Mouse (Mus musculus) embryonic facial prominence, embryonic 12.5 days (tissue): ENCODE measurements around the gene Exoc4. TPM values are rescaled to one million over a fixed set of nuclear protein-coding genes. Genes with fewer than 3 reads are reported as not detected.

Source experiments
- ATAC-seq: fragments of 200-750 bp; cut with Nextera tagmentation; 2 replicates; pipeline ENCODE4 v1.8.0; 2017; ENCODE audit not compliant: insufficient number of reproducible peaks, insufficient read depth, low FRiP score, low TSS enrichment
- H3K27ac ChIP-seq: fragments of 300-500 bp; sonication (generic); 2 replicates; pipeline ENCODE4 v1.5.1; 2016; ENCODE audit warnings: mild to moderate bottlenecking
- H3K27me3 ChIP-seq: fragments of 300-500 bp; sonication (generic); 2 replicates; pipeline ENCODE4 v1.6.1; 2016; ENCODE audit warnings: mild to moderate bottlenecking, moderate library complexity
- H3K36me3 ChIP-seq: fragments of 300-500 bp; sonication (generic); 2 replicates; pipeline ENCODE4 v1.6.1; 2016; ENCODE audit warnings: mild to moderate bottlenecking
- H3K4me1 ChIP-seq: fragments of 300-500 bp; sonication (generic); 2 replicates; pipeline ENCODE4 v1.6.1; 2016
- H3K4me2 ChIP-seq: fragments of 300-500 bp; sonication (generic); replicated peaks from 2 replicates; pipeline ENCODE4 v1.6.1; 2016; ENCODE audit warnings: mild to moderate bottlenecking, moderate library complexity
- H3K4me3 ChIP-seq: fragments of 300-500 bp; sonication (generic); 2 replicates; pipeline ENCODE4 v1.5.1; 2016; ENCODE audit warnings: mild to moderate bottlenecking
- H3K9ac ChIP-seq: fragments of 300-500 bp; sonication (generic); 2 replicates; pipeline ENCODE4 v1.6.1; 2016; ENCODE audit warnings: mild to moderate bottlenecking, moderate library complexity
- H3K9me3 ChIP-seq: fragments of 300-500 bp; sonication (generic); 2 replicates; pipeline ENCODE4 v1.6.1; 2016; ENCODE audit warnings: mild to moderate bottlenecking, moderate library complexity
- WGBS: fragments of 180-500 bp; shearing (Covaris S2); methylation state at CpG from one replicate; pipeline ENCODE4 v1.1.7; 2016; 5-methylcytosine and 5-hydroxymethylcytosine counted together
- polyA plus RNA-seq: library from polyadenylated mRNA; unstranded; fragments of >200 nt; fragmentation: Nextera tagmentation; extraction: Ambion mirVana; gene quantifications from 2 replicates; pipeline ENCODE4 v1.2.1, GENCODE M21; 2016

Gene Exoc4
- polyA plus RNA-seq, 1 experiment from 2014 or later: 39.1 TPM

GRCm38 (mm10) chr6:33551934-33552333 is 303.0 kb downstream of the Exoc4 start:
- no peak overlapping the region for H3K4me3 ChIP-seq
- no peak overlapping the region for H3K4me2 ChIP-seq
- no peaks in the 10 kb centered on the region for H3K27me3 ChIP-seq
- no peak overlapping the region for H3K9ac ChIP-seq
- ATAC-seq: no peak
- 0 out of 2 replicates have a peak, but pooled peaks cover 9% of the 10 kb centered on the region for H3K4me1 ChIP-seq
- H3K36me3 ChIP-seq: no peaks in the 10 kb centered on the region
- H3K9me3 ChIP-seq: no peaks in the 10 kb centered on the region
- no peak overlapping the region for H3K27ac ChIP-seq
- WGBS: 58% methylated on average over 4 of the region's 4 CpGs

- no peak for ATAC-seq
These were observed 312.0 kb downstream of the Exoc4 start for GRCm38 (mm10) chr6:33560925-33561324.

GRCm38 (mm10) chr6:33561911-33562310 is 313.0 kb downstream of the Exoc4 start:
- Histone ChIP-seq H3K4me1 (no peaks in the 10 kb centered on the region), H3K4me2 (no peak overlapping the region), H3K27me3 (no peaks in the 10 kb centered on the region), H3K27ac (no peak overlapping the region), H3K9ac (no peak overlapping the region), H3K4me3 (no peak overlapping the region), H3K36me3 (no peaks in the 10 kb centered on the region), H3K9me3 (no peaks in the 10 kb centered on the region)
- 87% methylated on average over 2 of the region's 2 CpGs for WGBS
- no peak for ATAC-seq

More at GRCm38 (mm10) chr6:33560925-33561324, 312.0 kb downstream of the Exoc4 start:
- Histone ChIP-seq H3K27me3 (no peaks in the 10 kb centered on the region), H3K9ac (no peak overlapping the region), H3K4me1 (no peaks in the 10 kb centered on the region), H3K9me3 (no peaks in the 10 kb centered on the region), H3K27ac (no peak overlapping the region), H3K4me3 (no peak overlapping the region), H3K36me3 (no peaks in the 10 kb centered on the region), H3K4me2 (no peak overlapping the region)
- 72% methylated on average over 1 of the region's 1 CpGs for WGBS

GRCm38 (mm10) chr6:33575947-33576346 is 327.1 kb downstream of the Exoc4 start:
- no peak overlapping the region for H3K4me2 ChIP-seq
- H3K27ac ChIP-seq: no peak overlapping the region
- H3K4me1 ChIP-seq: no peaks in the 10 kb centered on the region
- no peaks in the 10 kb centered on the region for H3K9me3 ChIP-seq
- no peak for ATAC-seq
- H3K36me3 ChIP-seq: no peaks in the 10 kb centered on the region
- no peak overlapping the region for H3K9ac ChIP-seq
- no peaks in the 10 kb centered on the region for H3K27me3 ChIP-seq
- 90% methylated on average over 4 of the region's 4 CpGs for WGBS
- no peak overlapping the region for H3K4me3 ChIP-seq

- no peak overlapping the region for H3K4me3 ChIP-seq
- H3K4me1 ChIP-seq: no peaks in the 10 kb centered on the region
- WGBS: 84% methylated on average over 4 of the region's 4 CpGs
- H3K27ac ChIP-seq: no peak overlapping the region
- no peaks in the 10 kb centered on the region for H3K9me3 ChIP-seq
- H3K36me3 ChIP-seq: no peaks in the 10 kb centered on the region
- no peak overlapping the region for H3K4me2 ChIP-seq
- H3K9ac ChIP-seq: no peak overlapping the region
- ATAC-seq: no peak
- no peaks in the 10 kb centered on the region for H3K27me3 ChIP-seq
These were observed 359.6 kb downstream of the Exoc4 start for GRCm38 (mm10) chr6:33608469-33608868.

- 81% methylated on average over 1 of the region's 1 CpGs for whole genome bisulfite sequencing
- H3K4me1 ChIP-seq: no peaks in the 10 kb centered on the region
- no peak for ATAC-seq
- H3K9me3 ChIP-seq: no peaks in the 10 kb centered on the region
- no peak overlapping the region for H3K9ac ChIP-seq
- H3K27ac ChIP-seq: no peak overlapping the region
- no peak overlapping the region for H3K4me2 ChIP-seq
- H3K36me3 ChIP-seq: no peaks in the 10 kb centered on the region
- no peak overlapping the region for H3K4me3 ChIP-seq
- no peaks in the 10 kb centered on the region for H3K27me3 ChIP-seq
These were observed 365.1 kb downstream of the Exoc4 start for GRCm38 (mm10) chr6:33613978-33614377.

GRCm38 (mm10) chr6:33618590-33618989 is 369.7 kb downstream of the Exoc4 start:
- Histone ChIP-seq H3K9ac (no peak overlapping the region), H3K4me2 (no peak overlapping the region), H3K4me3 (no peak overlapping the region), H3K27me3 (no peaks in the 10 kb centered on the region), H3K36me3 (no peaks in the 10 kb centered on the region), H3K27ac (no peak overlapping the region), H3K4me1 (no peaks in the 10 kb centered on the region), H3K9me3 (no peaks in the 10 kb centered on the region)
- 95% methylated on average over 5 of the region's 5 CpGs for WGBS
- no peak for ATAC-seq

GRCm38 (mm10) chr6:33620701-33621100 is 371.8 kb downstream of the Exoc4 start:
- Histone ChIP-seq H3K27ac (no peak overlapping the region), H3K9ac (no peak overlapping the region), H3K27me3 (no peaks in the 10 kb centered on the region), H3K9me3 (no peaks in the 10 kb centered on the region), H3K4me1 (no peaks in the 10 kb centered on the region), H3K36me3 (no peaks in the 10 kb centered on the region), H3K4me2 (no peak overlapping the region), H3K4me3 (no peak overlapping the region)
- WGBS: 47% methylated on average over 1 of the region's 1 CpGs
- no peak for ATAC-seq

GRCm38 (mm10) chr6:33625931-33626330 is 377.0 kb downstream of the Exoc4 start:
- Histone ChIP-seq H3K9ac (no peak overlapping the region), H3K4me3 (no peak overlapping the region), H3K4me2 (no peak overlapping the region), H3K27me3 (no peaks in the 10 kb centered on the region), H3K9me3 (peaks cover 3% of the 10 kb centered on the region; the same call in 1 of the 2 replicates), H3K27ac (no peak overlapping the region), H3K4me1 (no peaks in the 10 kb centered on the region), H3K36me3 (no peaks in the 10 kb centered on the region)
- no peak for ATAC-seq

- WGBS: 97% methylated on average over 2 of the region's 2 CpGs
These were observed 382.2 kb downstream of the Exoc4 start for GRCm38 (mm10) chr6:33631133-33631532.

GRCm38 (mm10) chr6:33637192-33637591 is 388.3 kb downstream of the Exoc4 start:
- no peaks in the 10 kb centered on the region for H3K9me3 ChIP-seq
- H3K27ac ChIP-seq: no peak overlapping the region
- H3K36me3 ChIP-seq: no peaks in the 10 kb centered on the region
- H3K27me3 ChIP-seq: no peaks in the 10 kb centered on the region
- no peak overlapping the region for H3K9ac ChIP-seq
- no peak overlapping the region for H3K4me2 ChIP-seq
- H3K4me1 ChIP-seq: no peaks in the 10 kb centered on the region
- 81% methylated on average over 2 of the region's 2 CpGs for WGBS
- ATAC-seq: no peak
- no peak overlapping the region for H3K4me3 ChIP-seq

More at GRCm38 (mm10) chr6:33631133-33631532, 382.2 kb downstream of the Exoc4 start:
- H3K4me1 ChIP-seq: no peaks in the 10 kb centered on the region
- H3K27ac ChIP-seq: no peak overlapping the region
- H3K4me3 ChIP-seq: no peak overlapping the region
- H3K36me3 ChIP-seq: no peaks in the 10 kb centered on the region
- no peaks in the 10 kb centered on the region for H3K27me3 ChIP-seq
- H3K9ac ChIP-seq: no peak overlapping the region
- H3K9me3 ChIP-seq: peaks cover 3% of the 10 kb centered on the region; the same call in 1 of the 2 replicates
- no peak overlapping the region for H3K4me2 ChIP-seq
- no peak for ATAC-seq

GRCm38 (mm10) chr6:33681778-33682640 is 433.1 kb downstream of the Exoc4 start:
- Histone ChIP-seq H3K9me3 (no peaks in the 10 kb centered on the region), H3K27ac (no peak overlapping the region), H3K4me2 (no peak overlapping the region), H3K4me1 (no peaks in the 10 kb centered on the region), H3K36me3 (no peaks in the 10 kb centered on the region), H3K4me3 (no peak overlapping the region), H3K9ac (no peak overlapping the region), H3K27me3 (no peaks in the 10 kb centered on the region)
- WGBS: 43% methylated on average over 10 of the region's 10 CpGs
- 0 out of 2 replicates have a peak, but pooled peaks have one; percentile 52 for ATAC-seq
